Mouse (Mus musculus): ENCODE measurements around the gene Tmem206. TPM values are rescaled to one million over a fixed set of nuclear protein-coding genes. Genes with fewer than 3 reads are reported as not detected.

The Tmem206 gene
- polyA plus RNA-seq, 1 experiment: 3.4 TPM

GRCm38 (mm10) chr1:191305610-191306009, 20.1 kb upstream of the Tmem206 start:
- peaks cover 3% of the 10 kb centered on the region for H3K9me3 ChIP-seq
- TF ChIP-seq FLI1 (IDR thresholded peaks at IDR 0.05; ENCODE audit: low read length): no peak
- H3K4me3 ChIP-seq (replicated peaks): no peak overlapping the region
- H3K27me3 ChIP-seq (replicated peaks): peaks cover 23% of the 10 kb centered on the region
- H3K36me3 ChIP-seq (replicated peaks; ENCODE audit: low read length): peaks cover 10% of the 10 kb centered on the region
- H3K4me1 ChIP-seq: peaks cover 10% of the 10 kb centered on the region

DNA sequence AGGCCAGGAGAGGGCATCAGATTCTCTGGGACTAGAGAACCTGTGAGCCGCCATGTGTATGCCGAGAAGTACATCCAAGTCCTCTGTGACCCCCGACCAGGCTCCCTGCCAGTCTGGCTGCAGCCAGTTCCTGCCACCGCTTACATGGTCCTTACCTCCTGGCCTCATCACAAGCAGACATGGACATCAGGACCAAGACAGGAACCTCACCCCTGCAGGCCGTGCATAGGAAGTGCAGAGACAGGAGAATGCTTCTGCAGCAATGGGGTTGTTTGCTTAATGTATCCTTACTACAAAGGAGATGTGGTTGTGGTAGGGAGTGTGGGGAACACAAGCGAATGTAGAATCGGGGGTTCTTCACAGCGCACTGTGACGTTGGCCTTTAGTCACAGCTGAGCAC, 19.4 kb upstream of the Tmem206 start:
- peaks cover 10% of the 10 kb centered on the region for H3K36me3 ChIP-seq (replicated peaks; ENCODE audit: low read length)
- H3K4me1 ChIP-seq: peaks cover 12% of the 10 kb centered on the region
- TF ChIP-seq FLI1 (IDR thresholded peaks at IDR 0.05; ENCODE audit: low read length) (no peak), GATA1 (IDR thresholded peaks at IDR 0.05; ENCODE audit: borderline replicate concordance, low read length) (no peak)
- H3K4me3 ChIP-seq (replicated peaks): no peak overlapping the region
- peaks cover 3% of the 10 kb centered on the region for H3K9me3 ChIP-seq
- peaks cover 20% of the 10 kb centered on the region for H3K27me3 ChIP-seq (replicated peaks)

DNA sequence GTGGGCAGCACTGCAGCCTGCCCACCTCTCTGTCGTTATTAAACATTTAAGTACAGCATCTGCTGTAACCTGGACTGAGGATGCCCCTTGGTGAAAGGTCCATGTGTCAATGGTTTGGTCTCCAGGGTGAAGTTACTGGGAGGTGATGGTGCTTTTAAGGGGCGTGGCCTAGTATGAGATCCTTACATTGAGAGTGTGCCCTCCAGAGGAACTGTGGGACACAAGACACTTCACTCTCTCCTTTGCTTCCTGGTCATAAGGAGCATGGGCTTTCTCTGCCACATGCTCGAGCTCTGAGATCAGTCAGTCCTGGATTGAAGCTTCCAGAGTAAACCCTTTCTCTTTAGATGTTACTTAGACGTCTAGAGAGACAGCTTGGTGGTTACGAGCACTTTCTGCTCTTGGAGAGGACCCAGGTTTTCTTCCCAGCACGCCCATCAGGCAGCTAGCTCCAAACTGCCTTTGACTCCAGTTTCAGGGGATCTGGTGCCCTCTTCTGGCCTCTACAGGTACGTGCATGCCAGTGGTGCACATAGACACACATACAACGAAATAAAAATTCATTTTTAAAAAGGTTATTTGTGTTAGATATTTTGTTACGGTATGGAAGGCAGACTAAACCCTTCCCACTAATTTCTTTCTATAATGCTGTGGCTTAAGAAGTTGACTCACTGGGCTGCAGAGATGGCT, 17.8 kb upstream of the Tmem206 start:
- no peak overlapping the region for H3K4me3 ChIP-seq (replicated peaks)
- TF ChIP-seq GATA1 (IDR thresholded peaks at IDR 0.05; ENCODE audit: borderline replicate concordance, low read length) (no peak), FLI1 (IDR thresholded peaks at IDR 0.05; ENCODE audit: low read length) (no peak)

DNA sequence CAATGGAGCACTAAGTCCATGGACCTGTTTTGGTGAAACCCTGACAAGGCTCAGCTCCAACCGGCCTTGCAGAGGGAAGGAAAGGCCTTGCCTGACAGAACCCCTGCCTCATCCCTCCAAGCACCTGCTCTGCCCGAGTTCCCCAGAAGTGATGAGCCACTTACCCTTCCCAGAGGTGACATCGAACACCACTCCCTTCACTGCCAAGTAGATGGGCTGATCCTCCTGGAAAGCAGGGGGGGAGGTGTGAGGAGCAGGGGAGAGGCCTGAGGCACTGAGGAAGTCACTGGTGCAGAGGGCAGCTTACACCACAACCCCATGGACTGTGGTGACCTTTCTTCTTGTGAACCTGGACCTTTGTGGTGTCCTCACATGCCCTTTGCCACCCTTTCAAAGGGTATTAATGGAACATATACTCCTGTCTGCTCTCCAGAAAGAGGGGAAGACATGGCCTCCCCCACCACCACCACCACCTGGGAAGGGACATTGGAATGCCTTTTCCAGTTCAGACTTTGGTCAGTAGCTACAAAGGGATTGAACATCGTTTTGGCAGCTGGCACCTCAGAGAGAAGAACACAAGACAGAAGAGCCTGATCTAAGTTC, 14.3 kb upstream of the Tmem206 start:
- Histone ChIP-seq H3K4me3 (replicated peaks) (peak overlapping the region; percentile 26), H3K4me1 (peaks cover 30% of the 10 kb centered on the region), H3K27me3 (replicated peaks) (no peaks in the 10 kb centered on the region), H3K36me3 (replicated peaks; ENCODE audit: low read length) (peaks cover 9% of the 10 kb centered on the region), H3K9me3 (peaks cover 3% of the 10 kb centered on the region)
- TF ChIP-seq FLI1 (IDR thresholded peaks at IDR 0.05; ENCODE audit: low read length): no peak
- no peak for TF ChIP-seq GATA1 (IDR thresholded peaks at IDR 0.05; ENCODE audit: borderline replicate concordance, low read length)

More for the DNA sequence above, 17.8 kb upstream of the Tmem206 start:
- H3K36me3 ChIP-seq (replicated peaks; ENCODE audit: low read length): peaks cover 10% of the 10 kb centered on the region
- H3K4me1 ChIP-seq: peaks cover 21% of the 10 kb centered on the region
- H3K9me3 ChIP-seq: peaks cover 3% of the 10 kb centered on the region
- H3K27me3 ChIP-seq (replicated peaks): peaks cover 7% of the 10 kb centered on the region

DNA sequence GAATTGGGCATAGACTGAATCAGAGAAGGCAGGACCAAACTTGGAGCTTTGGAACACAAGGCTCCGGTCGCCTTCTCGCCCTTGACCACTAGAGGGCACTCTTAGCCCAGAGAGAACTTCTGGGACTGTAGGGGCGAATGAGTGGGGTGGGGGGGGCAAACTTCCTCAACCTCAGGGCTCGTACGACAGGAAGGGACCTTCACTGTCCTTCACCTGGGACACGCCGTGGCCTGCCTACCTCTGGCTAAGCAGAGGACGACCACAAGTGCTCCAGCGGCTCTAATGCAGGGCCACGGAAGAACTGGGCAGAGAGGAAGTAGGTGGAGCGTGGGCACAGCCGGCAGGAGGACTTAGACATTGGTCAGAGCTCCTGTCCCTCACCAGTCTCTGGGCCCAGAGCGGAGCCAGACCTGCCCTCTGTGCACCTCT, 13.2 kb upstream of the Tmem206 start:
- H3K36me3 ChIP-seq (replicated peaks; ENCODE audit: low read length): peaks cover 5% of the 10 kb centered on the region
- H3K4me3 ChIP-seq (replicated peaks): peak overlapping the region; percentile 99
- H3K9me3 ChIP-seq: peaks cover 3% of the 10 kb centered on the region
- TF ChIP-seq GATA1 (IDR thresholded peaks at IDR 0.05; ENCODE audit: borderline replicate concordance, low read length): no peak
- no peak for TF ChIP-seq FLI1 (IDR thresholded peaks at IDR 0.05; ENCODE audit: low read length)
- H3K27me3 ChIP-seq (replicated peaks): peaks cover 5% of the 10 kb centered on the region
- H3K4me1 ChIP-seq: peaks cover 31% of the 10 kb centered on the region

GRCm38 (mm10) chr1:191313158-191313557, 12.6 kb upstream of the Tmem206 start:
- peaks cover 6% of the 10 kb centered on the region for H3K27me3 ChIP-seq (replicated peaks)
- H3K9me3 ChIP-seq: 0 out of 2 replicates have a peak, but pooled peaks cover under 1% of the 10 kb centered on the region
- TF ChIP-seq GATA1 (IDR thresholded peaks at IDR 0.05; ENCODE audit: borderline replicate concordance, low read length): no peak
- TF ChIP-seq FLI1 (IDR thresholded peaks at IDR 0.05; ENCODE audit: low read length): no peak
- H3K4me3 ChIP-seq (replicated peaks): peak overlapping the region; percentile 99
- H3K4me1 ChIP-seq: peaks cover 36% of the 10 kb centered on the region
- no peaks in the 10 kb centered on the region for H3K36me3 ChIP-seq (replicated peaks; ENCODE audit: low read length)

GRCm38 (mm10) chr1:191313926-191314325, 11.8 kb upstream of the Tmem206 start:
- TF ChIP-seq GATA1 (IDR thresholded peaks at IDR 0.05; ENCODE audit: borderline replicate concordance, low read length) (no peak), FLI1 (IDR thresholded peaks at IDR 0.05; ENCODE audit: low read length) (no peak)
- H3K36me3 ChIP-seq (replicated peaks; ENCODE audit: low read length): no peaks in the 10 kb centered on the region
- H3K4me1 ChIP-seq: peaks cover 38% of the 10 kb centered on the region
- H3K4me3 ChIP-seq (replicated peaks): no peak overlapping the region
- no peaks in the 10 kb centered on the region for H3K9me3 ChIP-seq
- H3K27me3 ChIP-seq (replicated peaks): peaks cover 6% of the 10 kb centered on the region

DNA sequence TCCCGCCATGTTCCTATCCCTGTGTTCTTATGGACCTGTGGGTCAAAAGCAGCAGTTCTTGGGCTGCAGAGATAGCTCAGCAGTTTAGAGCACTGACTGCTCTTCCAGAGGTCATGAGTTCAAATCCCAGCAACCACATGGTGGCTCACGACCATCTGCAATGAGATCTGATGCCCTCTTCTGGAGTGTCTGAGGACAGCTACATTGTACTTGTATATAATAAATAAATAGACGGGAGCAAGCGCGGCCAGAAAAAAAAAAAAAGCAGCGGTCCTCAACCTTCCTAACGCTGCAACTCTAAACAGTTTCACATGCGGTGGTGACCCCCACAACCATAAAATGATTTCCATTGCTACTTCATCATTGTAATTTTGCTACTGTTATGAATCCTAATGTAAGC, 8.9 kb upstream of the Tmem206 start:
- peaks cover 4% of the 10 kb centered on the region; the same call in 1 of the 2 replicates for H3K9me3 ChIP-seq
- no peaks in the 10 kb centered on the region for H3K36me3 ChIP-seq (replicated peaks; ENCODE audit: low read length)
- peaks cover 36% of the 10 kb centered on the region for H3K4me1 ChIP-seq
- H3K27me3 ChIP-seq (replicated peaks): peaks cover 11% of the 10 kb centered on the region
- TF ChIP-seq FLI1 (IDR thresholded peaks at IDR 0.05; ENCODE audit: low read length) (no peak), GATA1 (IDR thresholded peaks at IDR 0.05; ENCODE audit: borderline replicate concordance, low read length) (no peak)
- H3K4me3 ChIP-seq (replicated peaks): no peak overlapping the region

- Histone ChIP-seq H3K27me3 (replicated peaks) (peaks cover 14% of the 10 kb centered on the region), H3K4me3 (replicated peaks) (peak within 1 kb of the TSS; percentile 91), H3K4me1 (peaks cover 31% of the 10 kb centered on the region), H3K36me3 (replicated peaks; ENCODE audit: low read length) (no peaks in the 10 kb centered on the region), H3K9me3 (peaks cover 4% of the 10 kb centered on the region; the same call in 1 of the 2 replicates)
- no peak for TF ChIP-seq FLI1 (IDR thresholded peaks at IDR 0.05; ENCODE audit: low read length)
- no peak for TF ChIP-seq GATA1 (IDR thresholded peaks at IDR 0.05; ENCODE audit: borderline replicate concordance, low read length)
Measured at GRCm38 (mm10) chr1:191317591-191318196, 8.0 kb upstream of the Tmem206 start, which contains the start of gene Nenf. Gene Nenf, minus strand, starts transcription at chr1:191318194.

GRCm38 (mm10) chr1:191318686-191319085, 7.0 kb upstream of the Tmem206 start:
- TF ChIP-seq FLI1 (IDR thresholded peaks at IDR 0.05; ENCODE audit: low read length) (no peak), GATA1 (IDR thresholded peaks at IDR 0.05; ENCODE audit: borderline replicate concordance, low read length) (no peak)

More at GRCm38 (mm10) chr1:191318686-191319085, 7.0 kb upstream of the Tmem206 start:
- Histone ChIP-seq H3K9me3 (peaks cover 4% of the 10 kb centered on the region; the same call in 1 of the 2 replicates), H3K27me3 (replicated peaks) (peaks cover 16% of the 10 kb centered on the region), H3K4me3 (replicated peaks) (no peak overlapping the region), H3K4me1 (peaks cover 24% of the 10 kb centered on the region), H3K36me3 (replicated peaks; ENCODE audit: low read length) (no peaks in the 10 kb centered on the region)

All from megakaryocyte, embryonic 14.5 days (primary cell).